Mouse (Mus musculus) kidney, embryonic 14.5 days (tissue): ENCODE results near the gene Rnaseh2a. TPM values are rescaled to one million over a fixed set of nuclear protein-coding genes. Genes with fewer than 3 reads are reported as not detected.
A peak's percentile ranks its signal among the peaks of the same experiment; 100 is the strongest.

Experiments used
- ATAC-seq: fragments of 200-750 bp; cut with Nextera tagmentation; 2 replicates; pipeline ENCODE4 v1.8.0; 2017; ENCODE audit warnings: moderate number of reproducible peaks, mild to moderate bottlenecking, moderate TSS enrichment, moderate library complexity; ENCODE audit not compliant: low FRiP score, low TSS enrichment
- H3K27ac ChIP-seq: fragments of 300-500 bp; sonication (generic); 2 replicates; pipeline ENCODE4 v1.5.1; 2014; ENCODE audit warnings: low read depth, mild to moderate bottlenecking, low read length, moderate library complexity, mixed read lengths
- H3K27me3 ChIP-seq: fragments of 300-500 bp; sonication (generic); 2 replicates; pipeline ENCODE4 v1.6.1; 2014; ENCODE audit warnings: mild to moderate bottlenecking, low read length; ENCODE audit not compliant: control insufficient read depth, insufficient read depth
- H3K36me3 ChIP-seq: fragments of 300-500 bp; sonication (generic); 2 replicates; pipeline ENCODE4 v1.6.1; 2014; ENCODE audit warnings: low read length, mixed read lengths; ENCODE audit not compliant: control insufficient read depth, insufficient read depth
- H3K4me1 ChIP-seq: fragments of 300-500 bp; sonication (generic); 2 replicates; pipeline ENCODE4 v1.6.1; 2014; ENCODE audit warnings: low read length, mixed read lengths; ENCODE audit not compliant: control insufficient read depth, insufficient read depth
- H3K4me2 ChIP-seq: fragments of 300-500 bp; sonication (generic); replicated peaks from 2 replicates; pipeline ENCODE4 v1.6.1; 2014; ENCODE audit warnings: low read depth, mild to moderate bottlenecking, low read length
- H3K4me3 ChIP-seq: fragments of 300-500 bp; sonication (generic); 2 replicates; pipeline ENCODE4 v1.5.1; 2014; ENCODE audit warnings: mild to moderate bottlenecking, low read length
- H3K9ac ChIP-seq: fragments of 300-500 bp; sonication (generic); 2 replicates; pipeline ENCODE4 v1.6.1; 2014; ENCODE audit warnings: low read depth, mild to moderate bottlenecking, low read length, moderate library complexity
- H3K9me3 ChIP-seq: fragments of 300-500 bp; sonication (generic); 2 replicates; pipeline ENCODE4 v1.6.1; 2016; ENCODE audit warnings: low read length; ENCODE audit not compliant: control insufficient read depth
- WGBS: fragments of 180-500 bp; shearing (Covaris S2); extraction: QIAGEN DNeasy Blood & Tissue Kit; methylation state at CpG from one replicate; pipeline ENCODE4 v1.1.7; 2014; 5-methylcytosine and 5-hydroxymethylcytosine counted together
- polyA plus RNA-seq: library from polyadenylated mRNA; unstranded; fragments of >200 nt; fragmentation: Nextera tagmentation; extraction: Ambion mirVana; gene quantifications from 2 replicates; pipeline ENCODE4 v1.2.1, GENCODE M21; 2014

The Rnaseh2a gene
- polyA plus RNA-seq, 1 experiment from 2014 or later = 143 TPM

- Histone ChIP-seq H3K27me3 (peaks cover 7% of the 10 kb centered on the region; the same call in 1 of the 2 replicates), H3K4me3 (no peak overlapping the region), H3K27ac (no peak overlapping the region), H3K9ac (no peak overlapping the region), H3K9me3 (no peaks in the 10 kb centered on the region), H3K4me2 (no peak overlapping the region), H3K36me3 (no peaks in the 10 kb centered on the region; the same call in 1 of the 2 replicates), H3K4me1 (no peaks in the 10 kb centered on the region)
- WGBS = 87% methylated on average over 5 of the region's 5 CpGs
- ATAC-seq = peak; percentile 25; the same call in 1 of the 2 replicates
Measured at GRCm38 (mm10) chr8:84996978-84997377, 27.4 kb upstream of the Rnaseh2a start.

- H3K4me1 ChIP-seq = no peaks in the 10 kb centered on the region
- H3K9me3 ChIP-seq = no peaks in the 10 kb centered on the region
- no peak overlapping the region for H3K27ac ChIP-seq
- no peaks in the 10 kb centered on the region; the same call in 1 of the 2 replicates for H3K36me3 ChIP-seq
- no peak overlapping the region for H3K4me2 ChIP-seq
- H3K9ac ChIP-seq = no peak overlapping the region
- no peak for ATAC-seq
- WGBS = 21% methylated on average over 25 of the region's 25 CpGs
- peaks cover 7% of the 10 kb centered on the region; the same call in 1 of the 2 replicates for H3K27me3 ChIP-seq
- H3K4me3 ChIP-seq = no peak overlapping the region
Measured at GRCm38 (mm10) chr8:84995680-84996079, 26.1 kb upstream of the Rnaseh2a start.

GRCm38 (mm10) chr8:84994375-84994774, 24.8 kb upstream of the Rnaseh2a start:
- Histone ChIP-seq H3K36me3 (no peaks in the 10 kb centered on the region; the same call in 1 of the 2 replicates), H3K27ac (no peak overlapping the region), H3K9ac (no peak overlapping the region), H3K9me3 (no peaks in the 10 kb centered on the region), H3K4me2 (no peak overlapping the region), H3K4me1 (peaks cover 4% of the 10 kb centered on the region; the same call in 1 of the 2 replicates), H3K27me3 (peaks cover 7% of the 10 kb centered on the region; the same call in 1 of the 2 replicates), H3K4me3 (no peak overlapping the region)
- no peak for ATAC-seq
- 91% methylated on average over 9 of the region's 9 CpGs for WGBS

GRCm38 (mm10) chr8:84990836-84991235, 21.3 kb upstream of the Rnaseh2a start:
- Histone ChIP-seq H3K9ac (peak overlapping the region; percentile 67), H3K27ac (peak overlapping the region; percentile 70), H3K36me3 (no peaks in the 10 kb centered on the region), H3K9me3 (no peaks in the 10 kb centered on the region), H3K27me3 (peaks cover 7% of the 10 kb centered on the region; the same call in 1 of the 2 replicates), H3K4me3 (peak overlapping the region; percentile 58), H3K4me2 (peak overlapping the region; percentile 88), H3K4me1 (peaks cover 14% of the 10 kb centered on the region; the same call in 1 of the 2 replicates)
- WGBS = under 1% methylated on average over 15 of the region's 15 CpGs
- peak; percentile 75; the same call in 1 of the 2 replicates for ATAC-seq

- no peaks in the 10 kb centered on the region for H3K36me3 ChIP-seq
- H3K27ac ChIP-seq = peak within 1 kb of the TSS; percentile 70
- ATAC-seq = peak; percentile 90
- peak within 1 kb of the TSS; percentile 88 for H3K4me2 ChIP-seq
- peaks cover 7% of the 10 kb centered on the region; the same call in 1 of the 2 replicates for H3K27me3 ChIP-seq
- H3K4me1 ChIP-seq = peaks cover 17% of the 10 kb centered on the region
- no peaks in the 10 kb centered on the region for H3K9me3 ChIP-seq
- under 1% methylated on average over 22 of the region's 28 CpGs for WGBS
- H3K9ac ChIP-seq = peak within 1 kb of the TSS; percentile 67
- H3K4me3 ChIP-seq = peak within 1 kb of the TSS; percentile 58
Measured at GRCm38 (mm10) chr8:84990349-84990748, 20.8 kb upstream of the Rnaseh2a start, which contains the start of gene Hook2. Gene Hook2, plus strand, starts transcription at chr8:84990603.

- peak overlapping the region; percentile 88 for H3K4me2 ChIP-seq
- H3K27ac ChIP-seq = peak overlapping the region; percentile 62; the same call in 1 of the 2 replicates
- H3K9me3 ChIP-seq = no peaks in the 10 kb centered on the region
- H3K36me3 ChIP-seq = no peaks in the 10 kb centered on the region
- ATAC-seq = peak; percentile 32
- peaks cover 1% of the 10 kb centered on the region; the same call in 1 of the 2 replicates for H3K27me3 ChIP-seq
- whole genome bisulfite sequencing = under 1% methylated on average over 15 of the region's 15 CpGs
- H3K4me1 ChIP-seq = peaks cover 22% of the 10 kb centered on the region
- peak overlapping the region; percentile 58 for H3K4me3 ChIP-seq
- H3K9ac ChIP-seq = peak overlapping the region; percentile 67
Measured at GRCm38 (mm10) chr8:84989810-84990209, 20.2 kb upstream of the Rnaseh2a start.

GRCm38 (mm10) chr8:84989311-84989731, 19.8 kb upstream of the Rnaseh2a start:
- H3K27me3 ChIP-seq = no peaks in the 10 kb centered on the region
- 4% methylated on average over 15 of the region's 15 CpGs for WGBS
- peaks cover 27% of the 10 kb centered on the region for H3K4me1 ChIP-seq
- peak overlapping the region; percentile 37; the same call in 1 of the 2 replicates for H3K9ac ChIP-seq
- H3K4me2 ChIP-seq = peak overlapping the region; percentile 88
- H3K9me3 ChIP-seq = no peaks in the 10 kb centered on the region
- peak overlapping the region; percentile 25 for H3K4me3 ChIP-seq
- ATAC-seq = no peak
- H3K27ac ChIP-seq = peak overlapping the region; percentile 47; the same call in 1 of the 2 replicates
- no peaks in the 10 kb centered on the region for H3K36me3 ChIP-seq

- H3K36me3 ChIP-seq = no peaks in the 10 kb centered on the region
- no peak for ATAC-seq
- H3K4me1 ChIP-seq = peaks cover 30% of the 10 kb centered on the region
- no peak overlapping the region for H3K4me2 ChIP-seq
- 64% methylated on average over 2 of the region's 2 CpGs for WGBS
- no peak overlapping the region for H3K9ac ChIP-seq
- no peak overlapping the region for H3K27ac ChIP-seq
- no peaks in the 10 kb centered on the region for H3K27me3 ChIP-seq
- H3K9me3 ChIP-seq = no peaks in the 10 kb centered on the region
- H3K4me3 ChIP-seq = no peak overlapping the region
Measured at GRCm38 (mm10) chr8:84987903-84988302, 18.3 kb upstream of the Rnaseh2a start.

GRCm38 (mm10) chr8:84987388-84987787, 17.8 kb upstream of the Rnaseh2a start:
- H3K9me3 ChIP-seq = no peaks in the 10 kb centered on the region
- H3K4me2 ChIP-seq = no peak overlapping the region
- no peaks in the 10 kb centered on the region for H3K27me3 ChIP-seq
- peaks cover 33% of the 10 kb centered on the region for H3K4me1 ChIP-seq
- no peak overlapping the region for H3K9ac ChIP-seq
- WGBS = 86% methylated on average over 5 of the region's 5 CpGs
- H3K27ac ChIP-seq = no peak overlapping the region
- H3K36me3 ChIP-seq = no peaks in the 10 kb centered on the region
- no peak for ATAC-seq
- H3K4me3 ChIP-seq = no peak overlapping the region
